Mouse (Mus musculus): ENCODE results near the gene Lypd6.

The Lypd6 gene

GRCm38 (mm10) chr2:50166082-50166481, 99.9 kb downstream of the Lypd6 start:
- DNase-seq (ENCODE audit: low read depth, low spot score): no peak

GRCm38 (mm10) chr2:50173730-50174528, 107.7 kb downstream of the Lypd6 start:
- no peak for DNase-seq (ENCODE audit: low read depth, low spot score)

GRCm38 (mm10) chr2:50175709-50176108, 109.5 kb downstream of the Lypd6 start:
- DNase-seq (ENCODE audit: low read depth, low spot score): peak; percentile 15

GRCm38 (mm10) chr2:50179164-50179563, 112.9 kb downstream of the Lypd6 start:
- DNase-seq (ENCODE audit: low read depth, low spot score): no peak

GRCm38 (mm10) chr2:50180423-50180822, 114.2 kb downstream of the Lypd6 start:
- DNase-seq (ENCODE audit: low read depth, low spot score): no peak

GRCm38 (mm10) chr2:50181332-50181731, 115.1 kb downstream of the Lypd6 start:
- no peak for DNase-seq (ENCODE audit: low read depth, low spot score)

GRCm38 (mm10) chr2:50186711-50187405, 120.6 kb downstream of the Lypd6 start:
- peak; percentile 31 for DNase-seq (ENCODE audit: low read depth, low spot score)

- DNase-seq (ENCODE audit: low read depth, low spot score): peak; percentile 7
Observed at GRCm38 (mm10) chr2:50188856-50189255, 122.6 kb downstream of the Lypd6 start.

GRCm38 (mm10) chr2:50196681-50197080, 130.5 kb downstream of the Lypd6 start:
- DNase-seq (ENCODE audit: low read depth, low spot score): no peak

GRCm38 (mm10) chr2:50197801-50198200, 131.6 kb downstream of the Lypd6 start:
- DNase-seq (ENCODE audit: low read depth, low spot score): no peak

GRCm38 (mm10) chr2:50200541-50200940, 134.3 kb downstream of the Lypd6 start:
- DNase-seq (ENCODE audit: low read depth, low spot score): no peak

- DNase-seq (ENCODE audit: low read depth, low spot score): no peak
Observed at GRCm38 (mm10) chr2:50220574-50220973, 154.3 kb downstream of the Lypd6 start.

- DNase-seq (ENCODE audit: low read depth, low spot score): no peak
Observed at GRCm38 (mm10) chr2:50225019-50225418, 158.8 kb downstream of the Lypd6 start.

GRCm38 (mm10) chr2:50233491-50233890, 167.3 kb downstream of the Lypd6 start:
- DNase-seq (ENCODE audit: low read depth, low spot score): no peak

Data from R1 (cell line).